Mouse (Mus musculus): ENCODE data around the gene Plxnc1. TPM values are rescaled to one million over a fixed set of nuclear protein-coding genes. Genes with fewer than 3 reads are reported as not detected.

Plxnc1 gene
- total RNA-seq, 4 experiments from 2014 or later: 1.9 to 2.8 (median 2.3) TPM

GRCm38 (mm10) chr10:94866995-94867856 lies 77.4 kb downstream of the Plxnc1 start:
- DNase-seq (ENCODE audit: low spot score): no peak

GRCm38 (mm10) chr10:94865206-94865605 lies 79.4 kb downstream of the Plxnc1 start:
- DNase-seq (ENCODE audit: low spot score): no peak

DNA sequence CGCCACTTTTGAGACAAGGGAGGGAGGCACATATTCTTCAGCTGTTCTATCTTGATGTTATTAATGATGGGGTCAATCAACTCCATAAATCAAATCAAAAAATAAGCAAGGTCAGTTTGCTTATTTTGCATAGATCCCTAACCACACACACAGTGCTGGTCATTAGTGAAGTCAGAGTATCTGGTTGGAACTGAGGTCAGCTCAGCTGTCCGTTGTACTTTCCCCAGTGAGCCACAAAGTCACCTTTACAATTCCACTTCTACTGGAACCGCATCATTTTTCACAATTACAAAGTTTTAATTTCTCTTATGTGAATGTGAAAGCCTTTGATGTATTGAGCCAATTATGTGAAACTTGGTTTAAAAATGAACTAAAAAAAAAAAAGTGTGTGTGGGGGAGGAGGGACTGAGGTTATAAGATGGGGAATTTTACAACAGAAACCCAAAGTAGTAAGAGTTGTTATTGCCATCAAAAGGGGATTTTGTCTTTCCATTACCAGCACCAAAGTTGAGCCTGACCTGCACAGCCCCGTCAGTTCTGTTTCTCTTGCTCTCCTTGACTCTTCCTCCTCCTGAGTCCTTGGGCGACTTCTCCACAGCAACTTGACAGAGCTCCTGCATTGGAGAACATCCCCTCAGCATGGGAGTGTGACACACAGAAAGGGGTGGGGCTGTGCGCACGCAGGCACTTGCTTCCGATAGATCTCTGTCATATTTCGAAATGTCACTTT lies 80.3 kb downstream of the Plxnc1 start:
- DNase-seq (ENCODE audit: low spot score): no peak

- DNase-seq (ENCODE audit: low spot score): no peak
These were observed 81.4 kb downstream of the Plxnc1 start for GRCm38 (mm10) chr10:94863251-94863650.

- no peak for DNase-seq (ENCODE audit: low spot score)
These were observed 83.8 kb downstream of the Plxnc1 start for GRCm38 (mm10) chr10:94860870-94861269.

DNA sequence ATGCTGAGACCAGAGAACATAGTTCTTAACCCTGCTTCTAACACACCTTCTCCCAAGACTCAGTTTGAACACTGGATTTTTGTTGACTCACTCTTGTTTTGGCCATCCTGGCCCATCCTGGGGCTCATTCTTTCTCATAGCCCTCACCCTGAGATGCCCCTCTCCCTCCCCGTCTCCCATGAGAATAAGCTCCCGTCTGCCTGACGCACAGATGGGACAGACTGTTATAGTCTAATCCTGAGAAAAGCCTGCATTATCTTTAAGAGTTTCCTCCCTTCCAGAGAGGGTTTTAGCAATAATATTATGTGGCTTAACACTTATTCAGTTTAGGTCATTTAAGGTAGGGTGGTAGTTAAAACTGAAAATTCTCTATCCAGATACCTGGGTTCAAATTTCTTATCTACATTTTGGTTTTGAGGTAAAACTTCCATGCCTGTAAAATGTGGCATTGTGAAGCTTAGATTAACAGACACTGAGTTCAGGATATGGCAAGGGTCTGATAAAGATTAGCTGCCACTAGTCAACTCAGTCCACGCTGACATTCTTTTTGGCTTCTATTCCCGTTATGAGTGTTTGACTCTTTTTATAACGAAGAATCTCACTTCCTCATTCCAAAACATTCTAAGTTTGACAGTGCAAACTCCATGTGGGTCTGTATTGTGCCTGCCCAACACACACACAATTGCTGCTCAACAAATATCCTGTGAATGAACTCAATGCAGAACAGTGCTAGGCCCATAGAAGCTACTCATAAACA lies 86.2 kb downstream of the Plxnc1 start:
- no peak for DNase-seq (ENCODE audit: low spot score)

GRCm38 (mm10) chr10:94850565-94850964 lies 94.1 kb downstream of the Plxnc1 start:
- DNase-seq (ENCODE audit: low spot score): no peak

DNA sequence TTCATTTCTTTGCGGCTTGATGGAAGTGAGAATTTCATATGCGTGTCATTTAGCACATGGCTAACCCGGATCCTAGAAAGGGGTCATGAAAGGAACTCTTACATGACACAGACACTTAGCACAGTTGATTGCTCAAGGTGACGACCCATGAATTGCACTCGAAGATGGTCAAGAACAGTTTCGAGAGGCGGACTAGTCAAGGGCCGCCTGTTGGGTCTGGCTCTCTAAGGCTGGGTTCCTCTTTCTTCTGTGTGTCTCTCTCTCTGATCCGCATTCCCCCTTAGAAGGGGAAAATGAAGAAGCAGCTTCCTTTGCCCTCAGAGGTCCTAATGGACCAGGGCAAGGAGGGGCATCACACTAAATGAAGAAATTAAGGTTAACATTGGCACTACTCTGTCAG lies 94.7 kb downstream of the Plxnc1 start:
- DNase-seq (ENCODE audit: low spot score): no peak

GRCm38 (mm10) chr10:94849360-94849759 lies 95.3 kb downstream of the Plxnc1 start:
- no peak for DNase-seq (ENCODE audit: low spot score)

DNA sequence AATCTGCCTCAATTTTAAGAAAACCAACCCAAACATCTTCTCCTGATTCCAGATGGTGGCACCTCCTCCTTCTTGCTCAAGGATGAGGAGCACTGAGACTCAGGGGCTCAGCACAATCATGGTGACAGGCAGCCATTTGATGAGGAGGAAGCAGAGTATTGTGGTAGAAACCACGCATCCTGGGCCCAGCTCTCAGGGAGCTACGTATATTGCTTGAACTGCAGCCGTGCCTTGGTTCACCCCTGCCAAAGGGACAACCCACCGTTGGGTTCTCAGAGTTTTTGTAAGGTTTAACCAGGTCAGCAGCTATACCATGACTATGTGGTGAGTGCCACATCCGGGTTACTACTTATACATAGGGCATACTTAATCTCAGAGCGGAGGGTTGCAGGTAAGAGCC lies 96.3 kb downstream of the Plxnc1 start:
- no peak for DNase-seq (ENCODE audit: low spot score)

DNA sequence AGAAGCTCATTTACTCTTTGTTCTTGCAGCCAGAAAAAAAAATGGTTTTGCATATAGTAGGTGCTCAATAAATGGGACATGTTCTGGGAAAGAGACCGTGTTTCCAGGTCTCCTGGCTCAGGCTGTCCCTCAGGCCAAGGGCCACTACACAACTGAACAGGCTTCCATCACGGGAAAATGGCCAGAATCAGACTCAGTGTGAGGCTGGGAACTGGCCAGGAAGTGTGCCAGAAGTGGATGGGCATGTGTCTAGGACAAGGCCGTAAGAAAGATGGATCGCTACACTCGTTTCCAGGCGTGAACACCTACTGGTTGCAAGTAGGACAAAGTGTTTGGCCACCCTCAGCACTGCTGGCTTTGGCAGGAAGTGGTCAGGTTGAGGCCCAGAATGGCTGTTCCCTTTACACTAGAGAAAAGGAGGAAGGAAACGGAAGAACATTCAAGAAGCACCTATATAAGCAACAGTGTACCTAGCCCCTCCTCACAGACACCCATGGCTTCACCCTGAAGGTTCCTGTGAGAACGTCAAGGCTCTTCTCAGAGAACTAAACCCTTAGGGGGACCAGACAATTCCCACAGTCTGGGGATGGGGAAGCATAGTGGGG lies 98.0 kb downstream of the Plxnc1 start:
- DNase-seq (ENCODE audit: low spot score): no peak

DNA sequence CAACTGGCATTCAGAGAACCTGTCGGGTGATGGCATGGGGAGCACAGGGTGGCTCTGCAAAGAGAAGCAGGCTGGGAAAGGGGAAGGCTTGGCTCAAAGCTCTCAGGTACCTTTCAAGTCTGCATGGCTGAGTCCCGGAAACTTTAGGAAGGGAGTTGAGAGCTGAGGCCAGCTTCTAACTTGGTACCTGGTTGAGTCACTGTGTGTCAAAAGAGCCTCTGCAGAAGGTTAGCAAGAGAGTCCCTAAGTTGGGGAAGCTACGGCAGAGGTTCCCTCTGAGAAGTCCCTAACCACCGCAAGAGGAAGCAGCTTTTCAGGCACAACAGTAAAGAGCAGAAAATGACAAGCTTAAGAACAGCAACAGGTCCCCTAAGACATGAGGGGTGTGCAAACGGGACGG lies 99.9 kb downstream of the Plxnc1 start:
- DNase-seq (ENCODE audit: low spot score): no peak

- DNase-seq (ENCODE audit: low spot score): no peak
These were observed 108.8 kb downstream of the Plxnc1 start for GRCm38 (mm10) chr10:94835874-94836273.

- DNase-seq (ENCODE audit: low spot score): peak; percentile 74
These were observed 115.2 kb downstream of the Plxnc1 start for GRCm38 (mm10) chr10:94829407-94829806.

GRCm38 (mm10) chr10:94828734-94829230 lies 115.9 kb downstream of the Plxnc1 start:
- DNase-seq (ENCODE audit: low spot score): no peak

GRCm38 (mm10) chr10:94827890-94828733 lies 116.5 kb downstream of the Plxnc1 start:
- DNase-seq (ENCODE audit: low spot score): no peak

- DNase-seq (ENCODE audit: low spot score): no peak
These were observed 117.3 kb downstream of the Plxnc1 start for GRCm38 (mm10) chr10:94827325-94827724.

DNA sequence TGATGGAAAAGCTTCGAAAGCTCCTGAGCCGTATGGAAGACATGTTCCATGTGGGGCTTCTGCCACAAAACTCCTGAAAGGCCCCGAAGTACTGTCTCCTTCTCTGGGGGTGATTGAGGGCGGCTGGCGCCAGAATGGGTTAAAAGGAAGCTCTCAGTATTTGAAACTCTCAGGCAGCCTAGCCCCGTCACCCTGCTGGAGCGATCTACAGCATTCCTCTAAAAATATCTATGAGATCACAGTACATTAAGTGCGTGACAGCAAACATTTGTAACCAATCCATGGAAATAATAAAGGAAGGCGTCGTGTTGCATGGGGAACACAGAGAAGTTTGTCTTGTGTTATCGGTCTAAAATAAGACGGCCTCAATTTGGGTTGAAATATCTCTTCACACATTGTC lies 118.2 kb downstream of the Plxnc1 start:
- no peak for DNase-seq (ENCODE audit: low spot score)

- DNase-seq (ENCODE audit: low spot score): no peak
These were observed 118.7 kb downstream of the Plxnc1 start for GRCm38 (mm10) chr10:94825951-94826350.

- no peak for DNase-seq (ENCODE audit: low spot score)
These were observed 120.5 kb downstream of the Plxnc1 start for GRCm38 (mm10) chr10:94823971-94824760.

Measured in heart, adult 8-10 months (tissue).